Comparison of ENCODE assay signal across 40 mouse cellular contexts in the genomic region with DNA sequence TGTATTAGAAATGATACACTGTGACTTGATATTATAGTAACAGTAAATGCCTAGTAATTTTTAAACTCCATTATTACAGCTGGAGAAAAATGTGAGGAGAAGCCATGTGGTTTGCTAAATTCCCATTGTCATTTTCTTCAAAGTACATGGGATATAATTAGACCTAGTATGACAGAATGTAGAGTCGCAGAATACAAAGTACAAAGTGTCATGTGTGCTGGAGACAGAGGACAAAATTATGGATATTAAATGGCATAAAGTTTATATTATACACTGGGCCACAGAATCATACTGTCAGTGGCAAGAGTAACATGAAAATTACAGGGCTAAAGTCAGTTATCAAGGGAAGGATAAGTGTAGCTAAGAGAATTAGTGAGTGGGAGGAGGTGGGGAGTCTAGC. TPM values are rescaled to one million over a fixed set of nuclear protein-coding genes. Genes with fewer than 3 reads are reported as not detected.
"Had no signal": no experiment of that assay in that cellular context is flagged by ENCODE, and none has a peak within 500 bp of the region (broad histone marks: within the 10 kb centered on the region; RNA-seq: fewer than 3 reads in every experiment).

No protein-coding gene starts in this region.

- H3K4me1 ChIP-seq: heart, embryonic 10.5 days; heart, embryonic 13.5 days; heart, embryonic 15.5 days; hindbrain, embryonic 13.5 days; hindbrain, embryonic 15.5 days; kidney, embryonic 15.5 days; limb, embryonic 10.5 days; limb, embryonic 12.5 days; liver, embryonic 13.5 days; liver, embryonic 15.5 days had no signal

- H3K4me3 ChIP-seq: heart, embryonic 10.5 days; heart, embryonic 13.5 days; heart, embryonic 15.5 days; hindbrain, embryonic 13.5 days; hindbrain, embryonic 15.5 days; kidney, embryonic 15.5 days; layer of hippocampus, adult 2 months; left cerebral cortex, adult 2 months; limb, embryonic 10.5 days; limb, embryonic 12.5 days; liver, embryonic 13.5 days; liver, embryonic 15.5 days had no signal

- DNase-seq: gastrocnemius, postnatal 14 days; heart, adult 18-20 months; heart, postnatal 14 days; heart, postnatal 36 days; kidney, adult 11 months; kidney, adult 2 months; kidney, adult 9 months; kidney, postnatal 14 days; kidney, postnatal 36 days; liver; liver, embryonic 13.5 days; liver, postnatal 0 days; lung, adult 2 months had no signal

- H3K9ac ChIP-seq: heart, embryonic 13.5 days; heart, embryonic 15.5 days; hindbrain, embryonic 13.5 days; hindbrain, embryonic 15.5 days; kidney, embryonic 15.5 days; limb, embryonic 12.5 days; liver, embryonic 13.5 days; liver, embryonic 15.5 days; liver, postnatal 0 days had no signal

- H3K4me2 ChIP-seq: heart, embryonic 13.5 days; heart, embryonic 15.5 days; hindbrain, embryonic 13.5 days; hindbrain, embryonic 15.5 days; kidney, embryonic 15.5 days; limb, embryonic 12.5 days; liver, embryonic 11.5 days; liver, embryonic 13.5 days; liver, embryonic 15.5 days had no signal

- H3K36me3 ChIP-seq: heart, embryonic 10.5 days; heart, embryonic 13.5 days; heart, embryonic 15.5 days; hindbrain, embryonic 13.5 days; hindbrain, embryonic 15.5 days; kidney, embryonic 15.5 days; limb, embryonic 10.5 days; limb, embryonic 12.5 days; liver, embryonic 13.5 days; liver, embryonic 15.5 days had no signal

- H3K27me3 ChIP-seq: heart, embryonic 13.5 days; heart, embryonic 15.5 days; hindbrain, embryonic 13.5 days; hindbrain, embryonic 15.5 days; kidney, embryonic 15.5 days; limb, embryonic 12.5 days; liver, embryonic 13.5 days; liver, embryonic 15.5 days had no signal

- ATAC-seq: hindbrain, postnatal 0 days; intestine, embryonic 16.5 days; liver, postnatal 0 days had no signal

- H3K27ac ChIP-seq: heart, embryonic 10.5 days; heart, embryonic 13.5 days; heart, embryonic 15.5 days; hindbrain, embryonic 13.5 days; hindbrain, embryonic 15.5 days; hindbrain, postnatal 0 days; kidney, embryonic 15.5 days; kidney, postnatal 0 days; layer of hippocampus, adult 2 months; left cerebral cortex, adult 2 months; limb, embryonic 10.5 days; limb, embryonic 12.5 days; liver, embryonic 13.5 days; liver, embryonic 15.5 days had no signal

- H3K9me3 ChIP-seq: heart, embryonic 10.5 days; heart, embryonic 13.5 days; heart, embryonic 15.5 days; hindbrain, embryonic 13.5 days; hindbrain, embryonic 15.5 days; kidney, embryonic 15.5 days; limb, embryonic 10.5 days; limb, embryonic 12.5 days; liver, embryonic 13.5 days; liver, embryonic 15.5 days had no signal

RNA-seq across cellular contexts. Expression of a gene that starts 24.7 kb away (rescaled TPM):
- total RNA-seq: gastrocnemius, postnatal 4 days; granulocyte monocyte progenitor cell, adult 5-6 weeks; heart, adult 18-20 months; heart, adult 8-10 months; heart, postnatal 14 days; heart, postnatal 36 days; hematopoietic stem cell, adult 5-6 weeks; hindbrain, postnatal 0 days; layer of hippocampus, adult 2 months; layer of hippocampus, postnatal 10 days; layer of hippocampus, postnatal 25 days; left cerebral cortex, adult 2 months; left cerebral cortex, postnatal 14 days; left cerebral cortex, postnatal 36 days had no signal
- polyA plus RNA-seq: heart, embryonic 10.5 days; heart, embryonic 13.5 days; heart, embryonic 15.5 days; heart, postnatal 0 days; hindbrain, embryonic 11.5 days; hindbrain, embryonic 13.5 days; hindbrain, embryonic 15.5 days; hindbrain, postnatal 0 days; intestine, embryonic 14.5 days; intestine, embryonic 16.5 days; kidney, adult 2 months; kidney, embryonic 15.5 days; kidney, postnatal 0 days; limb, embryonic 10.5 days; limb, embryonic 12.5 days; limb, embryonic 14.5 days; liver, embryonic 11.5 days; liver, embryonic 13.5 days; liver, embryonic 15.5 days; liver, postnatal 0 days; lung, adult 2 months had no signal
